Mouse (Mus musculus) myocyte (in vitro differentiated cells): ENCODE results near the gene Palm3. TPM values are rescaled to one million over a fixed set of nuclear protein-coding genes. Genes with fewer than 3 reads are reported as not detected.
A peak's percentile ranks its signal among the peaks of the same experiment; 100 is the strongest.

Experiments used
- H3K27me3 ChIP-seq: one replicate; pipeline ENCODE4 v1.6.1; 2011; ENCODE audit not compliant: control insufficient read depth, insufficient read depth, insufficient read length
- H3K36me3 ChIP-seq: one replicate; pipeline ENCODE4 v1.6.1; 2011; ENCODE audit not compliant: control insufficient read depth, insufficient read depth
- H3K4me2 ChIP-seq: one replicate; pipeline ENCODE4 v1.6.1; 2011; ENCODE audit warnings: low read depth, control low read depth
- H3K4me3 ChIP-seq: one replicate; pipeline ENCODE4 v1.5.1; 2011; ENCODE audit warnings: mild to moderate bottlenecking, control low read depth, moderate library complexity
- H3K79me2 ChIP-seq: one replicate; pipeline ENCODE4 v1.6.1; 2011; ENCODE audit not compliant: control insufficient read depth, insufficient read depth
- H3ac ChIP-seq: one replicate; pipeline ENCODE4 v1.6.1; 2011; ENCODE audit not compliant: control insufficient read depth, insufficient read length
- CEBPB ChIP-seq: IDR thresholded peaks from 2 replicates; pipeline ENCODE4 v1.6.1; 2011; ENCODE audit warnings: mild to moderate bottlenecking, moderate library complexity; ENCODE audit not compliant: poor library complexity, insufficient read depth, severe bottlenecking
- E2F4 ChIP-seq: IDR thresholded peaks from one replicate; pipeline ENCODE4 v1.6.1; 2011; ENCODE audit warnings: mild to moderate bottlenecking, control low read depth, moderate library complexity; ENCODE audit not compliant: insufficient read depth
- MYOD1 ChIP-seq, 3 experiments: IDR thresholded peaks; one replicate each; pipeline ENCODE4 v1.6.1; 2011; ENCODE audit warnings: control low read depth in 2 of 3, low read depth in 2 of 3, mild to moderate bottlenecking in 2 of 3, moderate library complexity in 1 of 3; ENCODE audit not compliant: insufficient read length in 2 of 3, control insufficient read depth in 1 of 3
- MYOG ChIP-seq, 3 experiments: IDR thresholded peaks; one replicate each; pipeline ENCODE4 v1.6.1; 2011; ENCODE audit warnings: control low read depth in 2 of 3, low read depth in 2 of 3, mild to moderate bottlenecking in 2 of 3; ENCODE audit not compliant: insufficient read length in 2 of 3, control insufficient read depth in 1 of 3, insufficient read depth in 1 of 3
- POLR2A ChIP-seq: IDR thresholded peaks from one replicate; pipeline ENCODE4 v1.6.1; 2011; ENCODE audit warnings: low read depth, mild to moderate bottlenecking, control low read depth, moderate library complexity; ENCODE audit not compliant: insufficient read length
- POLR2AphosphoS2 ChIP-seq: IDR thresholded peaks from one replicate; pipeline ENCODE4 v1.6.1; 2011; ENCODE audit warnings: low read depth, control low read depth; ENCODE audit not compliant: insufficient read length
- REST ChIP-seq: IDR thresholded peaks from one replicate; pipeline ENCODE4 v1.6.1; 2011; ENCODE audit warnings: mild to moderate bottlenecking, control low read depth, moderate library complexity; ENCODE audit not compliant: insufficient read depth, insufficient read length
- SRF ChIP-seq: IDR thresholded peaks from one replicate; pipeline ENCODE4 v1.6.1; 2011; ENCODE audit warnings: low read depth; ENCODE audit not compliant: control insufficient read depth, insufficient read length
- TCF12 ChIP-seq: IDR thresholded peaks from one replicate; pipeline ENCODE4 v1.6.1; 2011; ENCODE audit warnings: mild to moderate bottlenecking, control low read depth; ENCODE audit not compliant: poor library complexity, insufficient read depth, severe bottlenecking
- TCF3 ChIP-seq: IDR thresholded peaks from one replicate; pipeline ENCODE4 v1.6.1; 2011; ENCODE audit warnings: low read depth, control low read depth; ENCODE audit not compliant: insufficient read length
- polyA plus RNA-seq: library from polyadenylated mRNA; unstranded; fragments of >200 nt; fragmentation: generic; extraction: Trizol; gene quantifications from one replicate; pipeline ENCODE4 v1.2.1, GENCODE M21; 2012; ENCODE audit warnings: missing spikeins

Palm3 gene
- polyA plus RNA-seq, 1 experiment, result 4.9 TPM

GRCm38 (mm10) chr8:83996567-83997505, 24.4 kb upstream of the Palm3 start:
- no peaks in the 10 kb centered on the region for H3K27me3 ChIP-seq
- TF ChIP-seq E2F4 (no peak), POLR2A (peak; percentile 88), POLR2AphosphoS2 (peak; percentile 90), CEBPB (no peak), MYOG (IDR thresholded peaks at IDR 0.05; ENCODE audit: control insufficient read depth in 1 of 3, insufficient read depth in 1 of 3, insufficient read length in 2 of 3, low read depth in 2 of 3) (peak in 1 of 3 experiments; percentile 7), SRF (no peak), TCF3 (no peak)
- H3K4me3 ChIP-seq, result peak overlapping the region; percentile 26
- peak overlapping the region; percentile 75 for H3K4me2 ChIP-seq
- H3K36me3 ChIP-seq, result peaks cover 16% of the 10 kb centered on the region
- H3ac ChIP-seq, result peak overlapping the region; percentile 86
- H3K79me2 ChIP-seq, result no peaks in the 10 kb centered on the region

- peaks cover 8% of the 10 kb centered on the region for H3K36me3 ChIP-seq
- peak within 1 kb of the TSS; percentile 92 for H3K4me2 ChIP-seq
- H3K27me3 ChIP-seq, result no peaks in the 10 kb centered on the region
- TF ChIP-seq POLR2A (peak; percentile 17), E2F4 (no peak)
- no peaks in the 10 kb centered on the region for H3K79me2 ChIP-seq
- H3ac ChIP-seq, result peak within 1 kb of the TSS; percentile 86
- peak within 1 kb of the TSS; percentile 26 for H3K4me3 ChIP-seq
These were observed 23.6 kb upstream of the Palm3 start, which contains the start of gene Samd1 for GRCm38 (mm10) chr8:83997511-83998141. Gene Samd1 (plus strand): TSS chr8:83997672.

- peak; percentile 74 for TF ChIP-seq POLR2AphosphoS2
- no peak for TF ChIP-seq TCF12
- TF ChIP-seq MYOG (IDR thresholded peaks at IDR 0.05; ENCODE audit: control insufficient read depth in 1 of 3, insufficient read depth in 1 of 3, insufficient read length in 2 of 3, low read depth in 2 of 3), result peak in 1 of 3 experiments; percentile 26
- peak; percentile 35 for TF ChIP-seq POLR2A
- peak in 1 of 3 experiments; percentile 2 for TF ChIP-seq MYOD1 (IDR thresholded peaks at IDR 0.05; ENCODE audit: control insufficient read depth in 1 of 3, insufficient read length in 2 of 3, low read depth in 2 of 3)
These were observed 22.8 kb upstream of the Palm3 start for GRCm38 (mm10) chr8:83998231-83999056.

GRCm38 (mm10) chr8:83999057-83999705, 22.1 kb upstream of the Palm3 start:
- Histone ChIP-seq H3ac (peak overlapping the region; percentile 86), H3K79me2 (no peaks in the 10 kb centered on the region), H3K36me3 (no peaks in the 10 kb centered on the region), H3K4me3 (peak overlapping the region; percentile 26), H3K27me3 (no peaks in the 10 kb centered on the region), H3K4me2 (peak overlapping the region; percentile 92)
- TF ChIP-seq SRF, result no peak
- TF ChIP-seq MYOG (IDR thresholded peaks at IDR 0.05; ENCODE audit: control insufficient read depth in 1 of 3, insufficient read depth in 1 of 3, insufficient read length in 2 of 3, low read depth in 2 of 3), result no peak
- TF ChIP-seq POLR2A, result no peak
- TF ChIP-seq MYOD1 (IDR thresholded peaks at IDR 0.05; ENCODE audit: control insufficient read depth in 1 of 3, insufficient read length in 2 of 3, low read depth in 2 of 3), result peak in 1 of 3 experiments; percentile 14
- TF ChIP-seq REST, result no peak
- TF ChIP-seq TCF3, result no peak

More at GRCm38 (mm10) chr8:83998231-83999056, 22.8 kb upstream of the Palm3 start:
- peak overlapping the region; percentile 86 for H3ac ChIP-seq
- no peaks in the 10 kb centered on the region for H3K27me3 ChIP-seq
- H3K4me2 ChIP-seq, result peak overlapping the region; percentile 92
- peak overlapping the region; percentile 26 for H3K4me3 ChIP-seq
- H3K79me2 ChIP-seq, result no peaks in the 10 kb centered on the region
- no peaks in the 10 kb centered on the region for H3K36me3 ChIP-seq

- no peaks in the 10 kb centered on the region for H3K27me3 ChIP-seq
- TF ChIP-seq TCF12, result no peak
- peak; percentile 2 for TF ChIP-seq POLR2AphosphoS2
- H3K36me3 ChIP-seq, result no peaks in the 10 kb centered on the region
- H3K4me3 ChIP-seq, result no peak overlapping the region
- no peak overlapping the region for H3ac ChIP-seq
- H3K4me2 ChIP-seq, result no peak overlapping the region
- H3K79me2 ChIP-seq, result no peaks in the 10 kb centered on the region
These were observed 21.4 kb upstream of the Palm3 start for GRCm38 (mm10) chr8:83999825-84000224.
